ENCODE assay signal across 15 mouse cellular contexts in genomic region chr4:151282103-151282502, GRCm38 (mm10).
"Had no signal": no experiment of that assay in that cellular context is flagged by ENCODE, and none has a peak within 500 bp of the region (broad histone marks: within the 10 kb centered on the region; RNA-seq: fewer than 3 reads in every experiment).

No protein-coding gene starts in this region.

- H3K4me2 ChIP-seq: intestine, embryonic 15.5 days; limb, embryonic 15.5 days; liver, embryonic 12.5 days; lung, embryonic 14.5 days; neural tube, embryonic 12.5 days; stomach, embryonic 15.5 days had no signal

- H3K4me3 ChIP-seq: intestine, embryonic 15.5 days; left cerebral cortex, adult 2 months; limb, embryonic 15.5 days; liver, embryonic 12.5 days; myocyte; neural tube, embryonic 12.5 days; stomach, embryonic 15.5 days had no signal

- H3K27me3 ChIP-seq: intestine, embryonic 15.5 days; limb, embryonic 15.5 days; liver, embryonic 12.5 days; neural tube, embryonic 12.5 days; stomach, embryonic 15.5 days had no signal

- H3K9ac ChIP-seq: intestine, embryonic 15.5 days; limb, embryonic 15.5 days; liver, embryonic 12.5 days; lung, embryonic 14.5 days; neural tube, embryonic 12.5 days; stomach, embryonic 15.5 days had no signal

- H3K4me1 ChIP-seq: intestine, embryonic 15.5 days; liver, embryonic 12.5 days; stomach, embryonic 15.5 days had no signal

- H3K27ac ChIP-seq: intestine, embryonic 15.5 days; left cerebral cortex, adult 2 months; limb, embryonic 15.5 days; liver, embryonic 12.5 days; neural tube, embryonic 12.5 days; stomach, embryonic 15.5 days had no signal

- ATAC-seq: intestine, embryonic 15.5 days; liver, embryonic 12.5 days had no signal

- DNase-seq: kidney, adult 18-20 months; kidney, postnatal 14 days; lung, embryonic 14.5 days; lung, postnatal 10 days; lung, postnatal 4 days; right cerebral cortex, postnatal 14 days; thymus, adult 2 months; thymus, postnatal 25 days had no signal

- H3K9me3 ChIP-seq: intestine, embryonic 15.5 days; limb, embryonic 15.5 days; liver, embryonic 12.5 days; neural tube, embryonic 12.5 days; stomach, embryonic 15.5 days had no signal

- H3K36me3 ChIP-seq: intestine, embryonic 15.5 days; limb, embryonic 15.5 days; liver, embryonic 12.5 days; neural tube, embryonic 12.5 days; stomach, embryonic 15.5 days had no signal
